In the genomic region with DNA sequence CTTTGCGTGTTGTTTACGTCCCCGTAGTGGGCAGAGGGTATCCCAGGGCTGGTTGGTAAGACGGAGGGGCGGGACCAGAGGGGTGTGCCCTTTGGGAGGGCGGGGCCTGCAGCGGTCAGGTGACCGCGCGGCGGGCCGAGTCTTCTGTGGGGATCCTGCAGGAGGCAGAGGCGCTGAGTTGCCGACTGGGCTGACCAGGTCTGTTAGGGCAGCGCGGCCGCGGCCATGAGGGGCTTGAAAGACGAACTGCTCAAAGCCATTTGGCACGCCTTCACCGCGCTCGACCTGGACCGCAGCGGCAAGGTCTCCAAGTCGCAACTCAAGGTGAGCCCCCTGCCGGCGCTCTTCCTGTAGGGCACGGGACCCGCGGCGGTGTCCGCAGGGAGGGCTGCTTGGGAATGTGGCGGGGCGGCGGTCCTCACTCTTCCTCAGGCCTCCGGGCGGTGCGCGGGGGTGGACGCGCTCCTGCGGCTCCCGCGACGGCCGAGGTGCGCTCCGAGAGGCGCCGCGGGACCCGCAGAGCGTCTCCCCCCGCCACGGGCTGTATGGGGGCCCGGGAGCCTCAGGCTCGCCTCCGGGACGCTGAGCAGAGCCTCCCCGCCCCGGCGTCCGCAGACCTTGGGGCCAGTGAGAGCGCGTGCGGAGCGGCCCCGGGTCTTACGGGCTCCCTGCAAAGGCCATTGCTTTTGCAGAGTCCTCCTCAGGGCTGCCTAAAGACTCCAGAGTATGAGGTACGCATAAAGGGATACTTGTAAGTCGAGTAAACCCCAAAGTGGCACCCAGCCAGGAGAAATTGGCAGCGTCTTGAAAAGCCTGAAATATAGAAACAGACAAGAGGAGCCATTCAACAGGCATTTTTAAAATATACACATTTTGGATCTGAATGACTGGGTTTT, we compare ENCODE assay signal across 8 mouse cellular contexts. TPM values are rescaled to one million over a fixed set of nuclear protein-coding genes. Genes with fewer than 3 reads are reported as not detected.
DNase-seq lines count a peak whose midpoint lies in the region; ATAC-seq and TF ChIP-seq lines count a peak whose summit lies in the region.

A gene (plus strand): TSS at position 126 of the 896 bp plus-strand sequence.

- no peak; the same call in 1 of the 2 replicates for TF ChIP-seq CTCF in E14TG2a.4 (conservative IDR thresholded peaks at IDR 0.05; ENCODE audit: low read length)

- WGBS in forebrain, embryonic 14.5 days = under 1% methylated on average over 60 of the region's 73 CpGs
- WGBS in neural tube, embryonic 15.5 days = under 1% methylated on average over 73 of the region's 73 CpGs

- DNase-seq in forebrain, embryonic 14.5 days (ENCODE audit: low spot score) = peak; percentile 87
- DNase-seq in heart, postnatal 14 days = peak; percentile 89
- peak; percentile 68 for DNase-seq in layer of hippocampus, adult 11-12 months (ENCODE audit: low spot score)
- peak; percentile 87 to 92 for DNase-seq in lung, adult 18-20 months
- peak; percentile 90 for DNase-seq in testis, postnatal 14 days (ENCODE audit: low spot score)

- peaks cover 17% of the 10 kb centered on the region for H3K4me1 ChIP-seq in E14TG2a.4 (replicated peaks; ENCODE audit: low read depth, low read length)
- peaks cover 3% of the 10 kb centered on the region; the same call in 1 of the 2 replicates for H3K4me1 ChIP-seq in forebrain, embryonic 14.5 days (ENCODE audit: control insufficient read depth, insufficient read depth, low read length)
- H3K4me1 ChIP-seq in neural tube, embryonic 15.5 days = peaks cover 14% of the 10 kb centered on the region; the same call in 1 of the 2 replicates

- H3K27ac ChIP-seq in forebrain, embryonic 14.5 days (ENCODE audit: low read depth, low read length) = peak within 1 kb of the TSS; percentile 70; the same call in 1 of the 2 replicates
- H3K27ac ChIP-seq in neural tube, embryonic 15.5 days (replicated peaks) = peak within 1 kb of the TSS; percentile 85

- 0 out of 2 replicates have a peak, but pooled peaks cover 2% of the 10 kb centered on the region for H3K27me3 ChIP-seq in E14TG2a.4 (ENCODE audit: insufficient read depth, low read length)
- H3K27me3 ChIP-seq in forebrain, embryonic 14.5 days (replicated peaks; ENCODE audit: control insufficient read depth, insufficient read depth, low read length) = no peaks in the 10 kb centered on the region
- H3K27me3 ChIP-seq in neural tube, embryonic 15.5 days (replicated peaks) = peaks cover 2% of the 10 kb centered on the region; the same call in 1 of the 2 replicates

- H3K36me3 ChIP-seq in E14TG2a.4 (ENCODE audit: insufficient read depth, low read length) = peaks cover 13% of the 10 kb centered on the region
- no peaks in the 10 kb centered on the region for H3K36me3 ChIP-seq in forebrain, embryonic 14.5 days (ENCODE audit: control insufficient read depth, insufficient read depth, low read length)
- H3K36me3 ChIP-seq in neural tube, embryonic 15.5 days = no peaks in the 10 kb centered on the region

- peak within 1 kb of the TSS; percentile 79 for H3K9ac ChIP-seq in forebrain, embryonic 14.5 days (ENCODE audit: low read length)
- peak within 1 kb of the TSS; percentile 69 for H3K9ac ChIP-seq in neural tube, embryonic 15.5 days (replicated peaks)

- H3K4me2 ChIP-seq in forebrain, embryonic 14.5 days (ENCODE audit: low read length) = peak within 1 kb of the TSS; percentile 87
- H3K4me2 ChIP-seq in neural tube, embryonic 15.5 days = peak within 1 kb of the TSS; percentile 98

- peak within 1 kb of the TSS; percentile 94 for H3K4me3 ChIP-seq in E14TG2a.4 (replicated peaks; ENCODE audit: low read length)
- peak within 1 kb of the TSS; percentile 76 for H3K4me3 ChIP-seq in forebrain, embryonic 14.5 days (ENCODE audit: low read depth, low read length)
- peak within 1 kb of the TSS; percentile 86 for H3K4me3 ChIP-seq in neural tube, embryonic 15.5 days (replicated peaks)

- peak; percentile 97 for ATAC-seq in cerebellum, adult (ENCODE audit: insufficient number of reproducible peaks, low FRiP score, low TSS enrichment)
- ATAC-seq in forebrain, embryonic 14.5 days = peak; percentile 99
- ATAC-seq in neural tube, embryonic 15.5 days (ENCODE audit: low FRiP score) = peak; percentile 96

- intact Hi-C loops in heart, postnatal 14 days (cut with DNase I) = loop anchor here (1.0 to 2.0 kb wide), 2 partner anchors 43 to 57 kb away; no protein-coding TSS in a partner anchor

- no peaks in the 10 kb centered on the region for H3K9me3 ChIP-seq in E14TG2a.4 (ENCODE audit: low read length)
- no peaks in the 10 kb centered on the region for H3K9me3 ChIP-seq in forebrain, embryonic 14.5 days (replicated peaks; ENCODE audit: control insufficient read depth, low read length)
- H3K9me3 ChIP-seq in neural tube, embryonic 15.5 days (replicated peaks) = no peaks in the 10 kb centered on the region

RNA-seq across cellular contexts. Expression of the gene that starts here (rescaled TPM):
- 8.6 and 10.7 TPM in 2 replicates for polyA plus RNA-seq in forebrain, embryonic 14.5 days (2014; fragmentation: Nextera tagmentation; extraction: Ambion mirVana)
- total RNA-seq in heart, postnatal 14 days (2021) = 10 to 100 TPM; 16.0 to 17.3 TPM
- 11.9 and 17.2 TPM in 2 replicates for polyA plus RNA-seq in neural tube, embryonic 15.5 days (2015; fragmentation: Nextera tagmentation; extraction: Ambion mirVana)

Comparison
In these comparisons a context has a peak if more than half of its experiments do, and no peak if none do; other contexts are left out.
1. Peak in every context shown above with its lines: DNase-seq, ATAC-seq, H3K4me3 ChIP-seq and H3K27ac ChIP-seq.